Mouse (Mus musculus) limb, embryonic 11.5 days (tissue): Measurements from ENCODE around the gene Plekhh2. TPM values are rescaled to one million over a fixed set of nuclear protein-coding genes. Genes with fewer than 3 reads are reported as not detected.

Experiments used
- ATAC-seq: fragments of 200-750 bp; cut with Nextera tagmentation; 2 replicates; pipeline ENCODE4 v1.8.0; 2017; ENCODE audit warnings: low read depth; ENCODE audit not compliant: insufficient number of reproducible peaks, low FRiP score, low TSS enrichment
- DNase-seq: peaks from one replicate; pipeline ENCODE4 v3.0.0-alpha.2; 2015; ENCODE audit warnings: low spot score
- H3K27ac ChIP-seq: fragments of 300-500 bp; sonication (generic); replicated peaks from 2 replicates; pipeline ENCODE4 v1.5.1; 2014; ENCODE audit warnings: low read depth, mild to moderate bottlenecking, low read length
- H3K27me3 ChIP-seq: fragments of 300-500 bp; sonication (generic); 2 replicates; pipeline ENCODE4 v1.6.1; 2014; ENCODE audit warnings: mild to moderate bottlenecking, low read length, mixed read lengths; ENCODE audit not compliant: control insufficient read depth, insufficient read depth
- H3K36me3 ChIP-seq: fragments of 300-500 bp; sonication (generic); 2 replicates; pipeline ENCODE4 v1.6.1; 2014; ENCODE audit warnings: mild to moderate bottlenecking, low read length, moderate library complexity, mixed read lengths; ENCODE audit not compliant: control insufficient read depth, insufficient read depth
- H3K4me1 ChIP-seq: fragments of 300-500 bp; sonication (generic); 2 replicates; pipeline ENCODE4 v1.6.1; 2014; ENCODE audit warnings: low read length, mixed read lengths; ENCODE audit not compliant: control insufficient read depth, insufficient read depth
- H3K4me2 ChIP-seq: fragments of 300-500 bp; sonication (generic); 2 replicates; pipeline ENCODE4 v1.6.1; 2014; ENCODE audit warnings: low read depth, mild to moderate bottlenecking, moderate library complexity; ENCODE audit not compliant: severe bottlenecking
- H3K4me3 ChIP-seq: fragments of 300-500 bp; sonication (generic); 2 replicates; pipeline ENCODE4 v1.5.1; 2014; ENCODE audit warnings: low read depth, low read length
- H3K9ac ChIP-seq: fragments of 300-500 bp; sonication (generic); 2 replicates; pipeline ENCODE4 v1.6.1; 2014; ENCODE audit warnings: mild to moderate bottlenecking, low read length
- H3K9me3 ChIP-seq: fragments of 300-500 bp; sonication (generic); 2 replicates; pipeline ENCODE4 v1.6.1; 2016; ENCODE audit warnings: low read length; ENCODE audit not compliant: control insufficient read depth
- WGBS: fragments of 180-500 bp; shearing (Covaris S2); extraction: QIAGEN DNeasy Blood & Tissue Kit; methylation state at CpG from one replicate; pipeline ENCODE4 v1.1.7; 2014; 5-methylcytosine and 5-hydroxymethylcytosine counted together
- polyA plus RNA-seq: library from polyadenylated mRNA; unstranded; fragments of >200 nt; fragmentation: Nextera tagmentation; extraction: Ambion mirVana; gene quantifications from 2 replicates; pipeline ENCODE4 v1.2.1, GENCODE M21; 2014

Plekhh2 gene
- polyA plus RNA-seq, 1 experiment from 2014 or later: 5.7 TPM

DNA sequence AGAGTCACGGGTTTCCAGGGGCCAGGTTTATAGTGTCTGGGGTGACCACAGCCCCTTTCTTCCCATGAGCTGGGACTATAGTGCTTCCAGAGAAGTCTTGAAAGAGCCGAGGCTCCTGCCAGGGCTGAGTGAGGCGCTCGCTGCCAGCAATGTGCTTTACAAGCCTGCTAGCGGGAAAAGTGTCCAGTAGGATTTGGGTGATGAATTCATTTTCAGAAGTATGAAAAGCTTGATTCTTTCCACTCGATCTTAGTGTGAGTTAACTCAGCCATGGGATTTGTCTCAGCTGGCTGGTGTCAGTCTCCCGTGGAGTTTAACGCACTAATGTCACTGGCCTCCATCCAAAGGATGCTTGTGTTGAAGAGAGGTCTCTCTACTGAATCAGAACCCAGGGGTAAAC is 124.6 kb downstream of the Plekhh2 start:
- DNase-seq: no peak
- no peak for ATAC-seq

DNA sequence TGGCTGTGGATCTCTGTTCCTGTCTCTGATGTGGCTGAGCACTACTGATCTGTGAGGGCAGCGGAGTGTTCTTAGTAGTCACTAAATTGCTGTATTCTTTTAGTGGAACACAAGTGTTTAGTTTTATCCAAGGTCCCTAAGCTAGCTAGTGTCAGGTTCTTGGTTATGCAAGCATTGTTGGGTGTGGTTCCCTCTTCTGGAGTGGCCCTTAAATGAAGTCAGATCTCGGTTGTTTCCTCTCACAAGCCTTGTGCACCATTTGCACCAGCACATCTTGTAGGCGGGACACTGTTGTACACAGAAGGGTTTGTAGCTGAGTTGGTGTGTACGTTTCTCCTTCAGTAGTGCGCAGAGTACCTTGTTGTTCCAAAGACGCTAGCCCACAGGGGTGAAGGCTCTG is 126.3 kb downstream of the Plekhh2 start:
- H3K36me3 ChIP-seq: no peaks in the 10 kb centered on the region
- H3K4me1 ChIP-seq: no peaks in the 10 kb centered on the region
- DNase-seq (no peak), ATAC-seq (no peak)
- H3K4me2 ChIP-seq: no peak overlapping the region
- no peaks in the 10 kb centered on the region for H3K9me3 ChIP-seq
- no peak overlapping the region for H3K9ac ChIP-seq
- no peak overlapping the region for H3K4me3 ChIP-seq
- no peaks in the 10 kb centered on the region for H3K27me3 ChIP-seq
- no peak overlapping the region for H3K27ac ChIP-seq
- 92% methylated on average over 6 of the region's 6 CpGs for WGBS

More for the DNA sequence above, 124.6 kb downstream of the Plekhh2 start:
- WGBS: 65% methylated on average over 8 of the region's 8 CpGs
- no peaks in the 10 kb centered on the region for H3K4me1 ChIP-seq
- no peaks in the 10 kb centered on the region for H3K9me3 ChIP-seq
- no peak overlapping the region for H3K9ac ChIP-seq
- H3K27ac ChIP-seq: no peak overlapping the region
- H3K4me3 ChIP-seq: no peak overlapping the region
- H3K36me3 ChIP-seq: no peaks in the 10 kb centered on the region
- H3K27me3 ChIP-seq: no peaks in the 10 kb centered on the region
- no peak overlapping the region for H3K4me2 ChIP-seq

DNA sequence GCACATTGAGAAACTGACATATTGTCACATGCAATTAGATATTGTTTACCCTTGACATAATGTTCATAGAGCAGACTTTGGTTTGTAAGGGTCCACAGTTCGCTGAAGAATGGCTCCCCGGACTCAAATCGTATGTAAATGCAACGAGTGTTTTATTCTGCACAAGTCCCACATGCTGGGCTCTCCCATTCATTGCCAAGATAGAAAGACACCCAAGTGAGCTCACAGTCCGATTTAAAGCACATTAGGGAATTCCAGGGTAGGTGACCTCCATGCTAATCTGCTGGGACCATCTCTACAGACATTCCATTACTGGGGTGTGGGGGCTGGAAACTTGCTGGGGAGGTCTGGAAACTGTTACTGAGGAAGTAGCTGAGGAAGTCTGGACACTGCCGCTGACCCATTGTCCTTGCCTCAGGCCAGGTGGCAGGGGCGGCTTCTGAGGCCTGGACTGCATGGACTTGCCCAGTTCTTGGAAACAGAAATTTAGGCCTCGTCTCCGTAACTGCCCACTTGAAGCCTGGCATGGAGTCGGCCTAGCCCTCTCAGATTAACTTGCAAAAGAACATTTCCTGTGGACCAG is 128.2 kb downstream of the Plekhh2 start:
- no peaks in the 10 kb centered on the region for H3K27me3 ChIP-seq
- no peak overlapping the region for H3K9ac ChIP-seq
- no peaks in the 10 kb centered on the region for H3K9me3 ChIP-seq
- H3K4me1 ChIP-seq: 0 out of 2 replicates have a peak, but pooled peaks cover 5% of the 10 kb centered on the region
- H3K27ac ChIP-seq: no peak overlapping the region
- H3K36me3 ChIP-seq: no peaks in the 10 kb centered on the region
- H3K4me2 ChIP-seq: no peak overlapping the region
- no peak overlapping the region for H3K4me3 ChIP-seq
- DNase-seq: no peak
- no peak for ATAC-seq
- WGBS: 78% methylated on average over 10 of the region's 10 CpGs

DNA sequence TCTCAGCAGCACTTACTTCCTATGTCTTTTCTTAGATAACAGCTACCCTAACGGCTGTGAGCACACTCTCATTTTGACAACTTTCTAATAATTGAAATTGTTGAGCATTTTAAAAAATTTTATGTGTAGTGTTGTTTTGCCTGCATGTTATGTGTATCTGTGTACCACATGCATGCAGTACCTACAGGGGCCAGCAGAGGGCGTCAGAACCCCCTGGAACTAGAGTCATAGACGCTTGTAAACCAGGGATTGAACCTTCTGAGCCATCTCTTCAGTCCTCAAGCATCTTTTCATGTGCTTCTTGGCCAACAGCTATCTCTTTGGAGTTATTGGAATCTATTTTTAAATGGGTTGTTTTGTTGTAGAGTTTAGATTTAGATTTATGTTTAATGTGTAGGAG is 130.2 kb downstream of the Plekhh2 start:
- Histone ChIP-seq H3K36me3 (no peaks in the 10 kb centered on the region), H3K4me1 (peaks cover 12% of the 10 kb centered on the region; the same call in 1 of the 2 replicates), H3K9ac (no peak overlapping the region), H3K4me2 (no peak overlapping the region), H3K9me3 (no peaks in the 10 kb centered on the region), H3K27ac (no peak overlapping the region), H3K4me3 (no peak overlapping the region), H3K27me3 (no peaks in the 10 kb centered on the region)
- DNase-seq (peak; percentile 65), ATAC-seq (no peak)
- 28% methylated on average over 3 of the region's 3 CpGs for WGBS

DNA sequence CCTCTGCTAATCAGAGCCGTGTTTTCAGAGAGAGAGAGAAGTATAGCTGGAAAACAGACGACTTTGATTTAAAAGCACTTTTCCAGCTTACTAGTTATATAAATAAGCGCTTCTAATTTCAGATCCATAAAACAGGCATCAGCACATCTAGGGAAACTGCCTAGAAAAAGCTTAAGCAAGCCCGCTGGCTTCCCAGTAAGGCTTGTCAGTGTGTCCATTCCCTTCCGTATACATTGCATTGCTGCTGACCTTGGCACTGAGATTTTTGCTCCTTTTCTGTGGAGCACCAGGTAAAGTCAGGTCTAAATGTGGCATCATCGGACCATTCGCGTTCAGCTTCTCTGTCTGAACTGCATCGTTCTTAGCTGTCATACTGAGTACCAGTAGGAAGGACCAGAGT is 130.6 kb downstream of the Plekhh2 start:
- Histone ChIP-seq H3K4me3 (no peak overlapping the region), H3K27me3 (no peaks in the 10 kb centered on the region), H3K4me2 (no peak overlapping the region), H3K27ac (no peak overlapping the region), H3K9ac (no peak overlapping the region), H3K36me3 (no peaks in the 10 kb centered on the region), H3K9me3 (no peaks in the 10 kb centered on the region), H3K4me1 (peaks cover 12% of the 10 kb centered on the region; the same call in 1 of the 2 replicates)
- 92% methylated on average over 9 of the region's 9 CpGs for WGBS
- DNase-seq (no peak), ATAC-seq (no peak)

DNA sequence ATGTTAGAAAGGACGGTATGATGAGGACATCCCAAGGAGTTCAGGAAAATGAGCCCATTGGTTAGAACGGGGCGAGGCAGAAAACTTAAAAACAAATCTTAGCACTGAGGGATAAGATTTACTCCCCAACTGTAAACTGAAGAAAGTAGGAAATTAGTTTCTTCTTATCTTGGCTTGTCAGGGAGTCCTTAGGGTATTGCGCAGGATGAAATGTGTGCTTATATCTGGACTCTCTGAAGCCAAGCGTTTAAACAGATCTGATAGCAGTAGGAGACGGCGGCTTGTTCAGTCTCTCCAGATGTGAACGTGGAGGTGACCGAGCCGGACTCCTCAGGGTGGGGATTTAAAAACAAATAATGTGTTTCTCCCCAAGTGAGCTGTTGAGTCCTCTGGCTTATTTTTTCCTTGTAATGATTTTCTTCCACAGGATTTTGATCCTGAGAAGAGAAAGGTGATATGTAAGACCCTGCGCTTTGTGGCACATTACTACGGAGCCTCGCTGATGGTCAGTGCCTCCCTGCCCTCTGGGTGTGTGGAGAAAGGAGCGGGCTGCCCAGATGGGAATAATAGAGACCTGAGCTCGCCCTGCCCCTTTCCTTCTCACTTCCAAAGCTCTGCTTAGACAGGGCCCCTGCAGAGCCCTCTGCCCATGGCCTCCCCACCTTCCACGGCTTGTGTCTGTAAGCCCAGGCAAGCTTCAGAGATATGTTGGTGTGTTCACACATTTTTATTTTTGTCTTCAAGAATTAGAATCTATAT is 132.8 kb downstream of the Plekhh2 start:
- DNase-seq (peak; percentile 54), ATAC-seq (peak; percentile 39; the same call in 1 of the 2 replicates)
- peak overlapping the region; percentile 10; the same call in 1 of the 2 replicates for H3K27ac ChIP-seq
- no peak overlapping the region for H3K4me3 ChIP-seq
- no peaks in the 10 kb centered on the region for H3K9me3 ChIP-seq
- H3K27me3 ChIP-seq: no peaks in the 10 kb centered on the region
- no peak overlapping the region for H3K9ac ChIP-seq
- WGBS: 37% methylated on average over 16 of the region's 16 CpGs
- H3K36me3 ChIP-seq: no peaks in the 10 kb centered on the region
- H3K4me2 ChIP-seq: no peak overlapping the region
- peaks cover 12% of the 10 kb centered on the region; the same call in 1 of the 2 replicates for H3K4me1 ChIP-seq

DNA sequence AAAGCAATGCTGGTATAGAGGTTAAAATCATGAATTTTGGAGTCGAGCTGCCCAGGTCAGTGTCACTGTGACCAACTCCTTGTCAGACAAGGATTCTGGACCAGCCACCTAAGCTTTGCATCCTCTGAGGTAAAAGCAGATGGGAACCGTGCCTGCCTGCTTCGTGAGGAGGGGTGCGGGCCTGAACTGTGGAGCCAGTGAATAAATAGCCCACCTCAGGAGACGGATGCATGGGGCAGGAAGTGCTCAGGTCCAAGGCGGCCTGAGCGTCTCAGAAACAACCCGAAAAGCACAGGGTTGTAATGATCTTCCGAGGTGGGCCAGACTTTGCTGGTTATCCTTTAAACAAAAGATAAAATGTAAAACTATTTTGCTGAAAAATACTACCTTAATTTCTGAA is 133.4 kb downstream of the Plekhh2 start:
- Histone ChIP-seq H3K27ac (peak overlapping the region; percentile 10; the same call in 1 of the 2 replicates), H3K4me3 (no peak overlapping the region), H3K4me2 (no peak overlapping the region), H3K9ac (no peak overlapping the region), H3K27me3 (no peaks in the 10 kb centered on the region), H3K9me3 (no peaks in the 10 kb centered on the region), H3K36me3 (no peaks in the 10 kb centered on the region), H3K4me1 (peaks cover 12% of the 10 kb centered on the region; the same call in 1 of the 2 replicates)
- ATAC-seq (0 out of 2 replicates have a peak, but pooled peaks have one; percentile 51), DNase-seq (peak; percentile 36)
- WGBS: 20% methylated on average over 9 of the region's 9 CpGs

DNA sequence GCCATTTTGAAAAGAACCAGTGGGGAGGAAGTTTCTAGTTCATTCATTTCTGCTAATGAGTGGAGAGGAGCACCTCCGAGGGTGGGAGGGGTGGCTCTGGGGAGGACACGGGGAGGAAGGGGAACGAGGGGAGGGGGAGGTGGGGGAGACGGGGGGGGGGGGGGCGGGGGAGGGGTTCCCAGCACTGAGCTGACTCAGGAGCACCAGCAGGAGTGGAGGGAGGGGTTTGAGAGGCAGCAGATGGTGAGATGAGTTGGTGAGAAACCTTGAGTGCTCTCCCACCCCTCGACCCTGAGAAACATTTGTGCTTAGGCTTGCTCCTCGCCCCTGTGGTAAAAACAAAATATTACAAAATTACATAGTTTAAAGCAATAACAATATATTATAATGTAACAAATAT is 134.2 kb downstream of the Plekhh2 start:
- no peak for ATAC-seq
- WGBS: 19% methylated on average over 3 of the region's 7 CpGs
- Histone ChIP-seq H3K4me2 (no peak overlapping the region), H3K36me3 (no peaks in the 10 kb centered on the region), H3K27ac (no peak overlapping the region), H3K4me3 (no peak overlapping the region), H3K4me1 (peaks cover 12% of the 10 kb centered on the region; the same call in 1 of the 2 replicates), H3K27me3 (no peaks in the 10 kb centered on the region), H3K9ac (no peak overlapping the region), H3K9me3 (no peaks in the 10 kb centered on the region)
- no peak for DNase-seq
